Mouse (Mus musculus): ENCODE measurements around the gene Tnnc1. TPM values are rescaled to one million over a fixed set of nuclear protein-coding genes. Genes with fewer than 3 reads are reported as not detected.

The Tnnc1 gene
- polyA plus RNA-seq, 1 experiment, result 9.5 TPM

DNA sequence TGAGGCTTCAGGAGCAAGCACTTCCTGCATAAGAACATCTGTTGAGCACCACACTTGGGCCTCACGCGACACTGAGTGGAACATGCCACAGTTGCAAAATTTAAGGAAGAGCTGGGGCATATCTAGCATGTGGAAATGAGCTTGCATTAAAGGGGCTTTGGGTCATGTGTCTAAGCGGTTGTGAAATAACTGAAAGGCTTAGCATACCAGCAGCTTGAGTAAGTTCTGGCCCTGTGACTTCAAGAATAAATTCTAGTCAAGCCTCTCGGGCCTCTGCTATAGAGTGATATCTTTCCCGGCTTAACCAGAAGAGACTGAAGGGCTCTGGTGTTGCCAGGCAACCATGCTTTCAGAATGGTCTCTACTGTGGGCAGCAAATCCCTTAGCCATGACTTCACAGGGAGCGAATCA is 19.3 kb upstream of the Tnnc1 start:
- Histone ChIP-seq H3K9me3 (replicated peaks; ENCODE audit: control insufficient read depth, insufficient read depth, low read length, poor library complexity, severe bottlenecking) (no peaks in the 10 kb centered on the region), H3K27me3 (ENCODE audit: control insufficient read depth, insufficient read depth, low read length, poor library complexity, severe bottlenecking) (no peaks in the 10 kb centered on the region), H3K9ac (ENCODE audit: low read depth, poor library complexity, severe bottlenecking) (no peak overlapping the region), H3K27ac (ENCODE audit: insufficient read depth, low read length) (no peak overlapping the region), H3K4me3 (ENCODE audit: low read depth, low read length) (no peak overlapping the region), H3K4me1 (ENCODE audit: control insufficient read depth, insufficient read depth, low read length) (no peaks in the 10 kb centered on the region), H3K36me3 (ENCODE audit: control insufficient read depth, insufficient read depth, low read length, poor library complexity, severe bottlenecking) (peaks cover 72% of the 10 kb centered on the region)
- TF ChIP-seq POLR2A (IDR thresholded peaks at IDR 0.05; ENCODE audit: insufficient read depth, low read length), result no peak
- TF ChIP-seq EP300 (IDR thresholded peaks at IDR 0.05; ENCODE audit: insufficient read depth, low read depth, low read length), result no peak
- TF ChIP-seq CTCF (IDR thresholded peaks at IDR 0.05; ENCODE audit: low read depth, low read length), result no peak

- no peaks in the 10 kb centered on the region for H3K27me3 ChIP-seq (ENCODE audit: control insufficient read depth, insufficient read depth, low read length, poor library complexity, severe bottlenecking)
- H3K9ac ChIP-seq (ENCODE audit: low read depth, poor library complexity, severe bottlenecking), result no peak overlapping the region
- no peaks in the 10 kb centered on the region for H3K4me1 ChIP-seq (ENCODE audit: control insufficient read depth, insufficient read depth, low read length)
- TF ChIP-seq CTCF (IDR thresholded peaks at IDR 0.05; ENCODE audit: low read depth, low read length), result no peak
- no peak for TF ChIP-seq POLR2A (IDR thresholded peaks at IDR 0.05; ENCODE audit: insufficient read depth, low read length)
- TF ChIP-seq EP300 (IDR thresholded peaks at IDR 0.05; ENCODE audit: insufficient read depth, low read depth, low read length), result no peak
- no peak overlapping the region for H3K27ac ChIP-seq (ENCODE audit: insufficient read depth, low read length)
- no peak overlapping the region for H3K4me3 ChIP-seq (ENCODE audit: low read depth, low read length)
- H3K36me3 ChIP-seq (ENCODE audit: control insufficient read depth, insufficient read depth, low read length, poor library complexity, severe bottlenecking), result peaks cover 71% of the 10 kb centered on the region
- H3K9me3 ChIP-seq (replicated peaks; ENCODE audit: control insufficient read depth, insufficient read depth, low read length, poor library complexity, severe bottlenecking), result no peaks in the 10 kb centered on the region
Observed at GRCm38 (mm10) chr14:31189348-31189747, 18.8 kb upstream of the Tnnc1 start.

DNA sequence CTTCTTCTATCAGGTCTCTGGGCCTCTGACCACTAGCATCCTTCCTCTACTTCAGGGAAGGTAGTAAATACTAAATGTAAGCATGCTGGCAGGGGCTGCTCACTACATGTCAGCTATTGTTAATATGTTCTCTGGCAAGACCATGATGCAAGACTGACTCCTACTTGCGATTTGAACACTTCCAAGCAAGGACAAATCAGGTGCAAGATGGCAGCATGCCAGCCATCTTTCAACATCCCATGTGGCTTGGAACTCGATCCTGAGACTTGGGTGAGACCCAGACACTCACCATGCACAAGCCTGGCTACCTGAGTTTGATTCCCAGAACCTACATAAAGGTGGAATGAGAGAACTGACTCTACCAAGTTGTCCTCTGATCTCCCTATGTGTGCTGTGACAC is 16.2 kb upstream of the Tnnc1 start:
- peaks cover 57% of the 10 kb centered on the region for H3K36me3 ChIP-seq (ENCODE audit: control insufficient read depth, insufficient read depth, low read length, poor library complexity, severe bottlenecking)
- no peak for TF ChIP-seq CTCF (IDR thresholded peaks at IDR 0.05; ENCODE audit: low read depth, low read length)
- no peak for TF ChIP-seq POLR2A (IDR thresholded peaks at IDR 0.05; ENCODE audit: insufficient read depth, low read length)
- no peak for TF ChIP-seq EP300 (IDR thresholded peaks at IDR 0.05; ENCODE audit: insufficient read depth, low read depth, low read length)
- H3K9me3 ChIP-seq (replicated peaks; ENCODE audit: control insufficient read depth, insufficient read depth, low read length, poor library complexity, severe bottlenecking), result no peaks in the 10 kb centered on the region
- H3K4me1 ChIP-seq (ENCODE audit: control insufficient read depth, insufficient read depth, low read length), result no peaks in the 10 kb centered on the region
- H3K27me3 ChIP-seq (ENCODE audit: control insufficient read depth, insufficient read depth, low read length, poor library complexity, severe bottlenecking), result no peaks in the 10 kb centered on the region
- H3K9ac ChIP-seq (ENCODE audit: low read depth, poor library complexity, severe bottlenecking), result no peak overlapping the region
- H3K4me3 ChIP-seq (ENCODE audit: low read depth, low read length), result no peak overlapping the region
- no peak overlapping the region for H3K27ac ChIP-seq (ENCODE audit: insufficient read depth, low read length)

DNA sequence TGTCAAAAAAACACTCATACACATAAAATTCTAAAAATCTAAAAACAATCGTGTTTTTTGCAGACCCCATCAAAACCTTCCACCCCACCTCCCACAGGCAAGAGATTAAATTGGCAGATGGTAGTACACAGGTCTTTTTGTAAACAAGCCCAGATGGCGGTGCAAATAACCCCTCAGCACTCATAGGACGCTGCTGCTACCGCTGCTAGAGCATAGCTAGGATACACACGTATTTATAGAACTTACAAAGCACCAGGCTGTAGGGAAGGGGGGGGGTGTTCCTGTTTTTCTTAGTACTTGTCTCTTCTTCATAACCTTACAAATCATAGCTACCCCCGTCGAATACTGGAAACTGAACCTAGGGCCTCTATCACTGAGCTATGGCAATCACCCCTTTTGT is 14.3 kb upstream of the Tnnc1 start:
- Histone ChIP-seq H3K4me3 (ENCODE audit: low read depth, low read length) (no peak overlapping the region), H3K4me1 (ENCODE audit: control insufficient read depth, insufficient read depth, low read length) (no peaks in the 10 kb centered on the region), H3K36me3 (ENCODE audit: control insufficient read depth, insufficient read depth, low read length, poor library complexity, severe bottlenecking) (peaks cover 49% of the 10 kb centered on the region), H3K27me3 (ENCODE audit: control insufficient read depth, insufficient read depth, low read length, poor library complexity, severe bottlenecking) (no peaks in the 10 kb centered on the region), H3K9me3 (replicated peaks; ENCODE audit: control insufficient read depth, insufficient read depth, low read length, poor library complexity, severe bottlenecking) (no peaks in the 10 kb centered on the region), H3K9ac (ENCODE audit: low read depth, poor library complexity, severe bottlenecking) (no peak overlapping the region), H3K27ac (ENCODE audit: insufficient read depth, low read length) (no peak overlapping the region)
- TF ChIP-seq POLR2A (IDR thresholded peaks at IDR 0.05; ENCODE audit: insufficient read depth, low read length) (no peak), CTCF (IDR thresholded peaks at IDR 0.05; ENCODE audit: low read depth, low read length) (no peak), EP300 (IDR thresholded peaks at IDR 0.05; ENCODE audit: insufficient read depth, low read depth, low read length) (no peak)

DNA sequence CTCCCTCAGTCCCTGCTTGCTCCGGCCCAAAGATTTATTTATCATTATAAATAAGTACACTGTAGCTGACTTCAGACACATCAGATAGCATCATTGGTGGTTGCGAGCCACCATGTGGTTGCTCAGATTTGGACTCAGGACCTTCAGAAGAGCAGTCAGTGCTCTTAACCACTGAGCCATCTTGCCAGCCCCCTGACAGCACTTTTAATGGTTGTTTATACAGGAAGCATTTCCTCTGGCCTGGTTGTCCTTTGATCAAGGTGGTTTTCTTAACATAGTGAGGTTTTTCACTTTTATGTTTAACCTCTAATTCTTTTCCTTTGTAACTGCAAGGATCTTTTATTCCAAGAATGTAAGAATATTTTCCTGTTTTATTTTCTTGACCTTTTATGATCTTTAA is 13.7 kb upstream of the Tnnc1 start:
- Histone ChIP-seq H3K4me3 (ENCODE audit: low read depth, low read length) (no peak overlapping the region), H3K9me3 (replicated peaks; ENCODE audit: control insufficient read depth, insufficient read depth, low read length, poor library complexity, severe bottlenecking) (no peaks in the 10 kb centered on the region), H3K36me3 (ENCODE audit: control insufficient read depth, insufficient read depth, low read length, poor library complexity, severe bottlenecking) (peaks cover 47% of the 10 kb centered on the region), H3K4me1 (ENCODE audit: control insufficient read depth, insufficient read depth, low read length) (no peaks in the 10 kb centered on the region), H3K27me3 (ENCODE audit: control insufficient read depth, insufficient read depth, low read length, poor library complexity, severe bottlenecking) (no peaks in the 10 kb centered on the region), H3K9ac (ENCODE audit: low read depth, poor library complexity, severe bottlenecking) (no peak overlapping the region), H3K27ac (ENCODE audit: insufficient read depth, low read length) (no peak overlapping the region)
- TF ChIP-seq CTCF (IDR thresholded peaks at IDR 0.05; ENCODE audit: low read depth, low read length) (no peak), POLR2A (IDR thresholded peaks at IDR 0.05; ENCODE audit: insufficient read depth, low read length) (no peak)

GRCm38 (mm10) chr14:31194891-31195513 is 13.1 kb upstream of the Tnnc1 start:
- Histone ChIP-seq H3K27me3 (ENCODE audit: control insufficient read depth, insufficient read depth, low read length, poor library complexity, severe bottlenecking) (no peaks in the 10 kb centered on the region), H3K4me3 (ENCODE audit: low read depth, low read length) (no peak overlapping the region), H3K36me3 (ENCODE audit: control insufficient read depth, insufficient read depth, low read length, poor library complexity, severe bottlenecking) (peaks cover 47% of the 10 kb centered on the region), H3K9ac (ENCODE audit: low read depth, poor library complexity, severe bottlenecking) (no peak overlapping the region), H3K9me3 (replicated peaks; ENCODE audit: control insufficient read depth, insufficient read depth, low read length, poor library complexity, severe bottlenecking) (no peaks in the 10 kb centered on the region), H3K4me1 (ENCODE audit: control insufficient read depth, insufficient read depth, low read length) (no peaks in the 10 kb centered on the region), H3K27ac (ENCODE audit: insufficient read depth, low read length) (no peak overlapping the region)
- TF ChIP-seq POLR2A (IDR thresholded peaks at IDR 0.05; ENCODE audit: insufficient read depth, low read length), result no peak

All from ES-Bruce4 (cell line).